Mouse (Mus musculus) liver, embryonic 14.5 days (tissue): ENCODE measurements around the gene Gm42957.

Experiments
- CTCF ChIP-seq: IDR thresholded peaks from 2 replicates; pipeline ENCODE4 v1.5.1; 2016; ENCODE audit warnings: antibody characterized with exemption, low read depth, control low read depth
- EP300 ChIP-seq: IDR thresholded peaks from 2 replicates; pipeline ENCODE4 v1.6.1; 2016; ENCODE audit warnings: antibody characterized with exemption, low read depth

DNA sequence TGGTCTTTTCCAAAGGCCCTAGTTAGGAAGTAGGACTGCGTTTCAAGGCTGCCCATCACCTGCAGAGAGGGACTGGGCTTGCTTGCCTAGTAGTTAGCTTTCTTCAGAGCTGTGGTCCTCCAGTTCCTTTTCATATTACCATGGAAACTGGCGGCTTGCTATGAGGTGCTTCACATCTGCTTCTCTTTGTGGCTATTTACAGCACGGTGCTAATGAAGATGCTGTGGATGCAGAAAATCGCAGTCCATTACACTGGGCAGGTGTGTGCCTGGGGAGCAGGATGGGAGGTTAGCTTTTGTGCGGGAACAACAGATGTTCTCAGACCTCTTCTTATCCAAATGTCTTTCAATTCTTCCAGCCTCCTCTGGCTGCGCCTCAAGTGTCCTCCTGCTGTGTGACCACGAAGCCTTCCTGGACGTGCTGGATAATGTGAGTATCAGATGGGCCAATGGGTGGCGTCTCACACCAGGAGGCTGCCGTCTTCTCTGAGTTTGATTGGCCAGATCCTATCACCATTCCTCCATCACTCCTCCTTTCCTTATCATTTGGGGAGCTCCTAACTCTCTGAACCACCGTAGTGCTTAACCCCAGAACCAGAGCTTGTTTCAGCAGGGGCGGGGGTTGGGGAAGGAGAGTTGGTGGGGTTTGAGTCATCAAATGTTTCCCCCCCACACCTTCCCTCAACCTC is 45.1 kb downstream of the Gm42957 start:
- TF ChIP-seq CTCF (no peak), EP300 (no peak)
